Mouse (Mus musculus) megakaryocyte, adult 5-6 weeks (primary cell): ENCODE results near the gene Gtf3c6. TPM values are rescaled to one million over a fixed set of nuclear protein-coding genes. Genes with fewer than 3 reads are reported as not detected.
"Not testable (repeated sequence)": the region's sequence is repeated elsewhere in the genome, so short reads cannot be mapped to it uniquely, and the experiment has no call there.

Experiments used
- ATAC-seq: 2 replicates; pipeline ENCODE4 v1.8.0; 2016; ENCODE audit warnings: mild to moderate bottlenecking, inconsistent platforms; ENCODE audit not compliant: poor library complexity, severe bottlenecking
- total RNA-seq, 2 experiments: library from RNA; stranded (forward) in 1 of 2; stranded (reverse) in 1 of 2; fragments of 153-499, 151-499 nt in 1 of 2; fragments of 221-1000, 200-1000 nt in 1 of 2; gene quantifications; 2 replicates each; pipeline versions ENCODE4 v1.2.3 to v1.2.4; 2015 to 2017

Gene Gtf3c6
- total RNA-seq (2015) (48.3 and 50.2 TPM in 2 replicates), total RNA-seq (2017) (118 and 147 TPM in 2 replicates)

- peak; percentile 85 for ATAC-seq
Observed at GRCm38 (mm10) chr10:40257414-40258255, at the start of gene Gtf3c6. Gtf3c6 (minus strand) TSS chr10:40258108.

GRCm38 (mm10) chr10:40305989-40306388, 48.1 kb upstream of the Gtf3c6 start:
- ATAC-seq = no peak

GRCm38 (mm10) chr10:40302140-40302985, 44.5 kb upstream of the Gtf3c6 start, which contains the start of gene Amd1:
Amd1 (minus strand) TSS chr10:40302186.
- peak; percentile 96 for ATAC-seq

GRCm38 (mm10) chr10:40301181-40302075, 43.5 kb upstream of the Gtf3c6 start:
- not testable (repeated sequence) for ATAC-seq

- ATAC-seq = peak; percentile 58
Observed at GRCm38 (mm10) chr10:40300648-40301171, 42.8 kb upstream of the Gtf3c6 start.

GRCm38 (mm10) chr10:40292640-40293039, 34.7 kb upstream of the Gtf3c6 start:
- no peak for ATAC-seq

- no peak for ATAC-seq
Observed at GRCm38 (mm10) chr10:40286767-40287166, 28.9 kb upstream of the Gtf3c6 start.

- no peak for ATAC-seq
Observed at GRCm38 (mm10) chr10:40285571-40285970, 27.7 kb upstream of the Gtf3c6 start.

- no peak for ATAC-seq
Observed at GRCm38 (mm10) chr10:40284997-40285396, 27.1 kb upstream of the Gtf3c6 start.

GRCm38 (mm10) chr10:40284179-40284831, 26.4 kb upstream of the Gtf3c6 start:
- ATAC-seq = no peak

- no peak for ATAC-seq
Observed at GRCm38 (mm10) chr10:40283636-40284035, 25.7 kb upstream of the Gtf3c6 start.

GRCm38 (mm10) chr10:40281565-40281964, 23.7 kb upstream of the Gtf3c6 start:
- no peak for ATAC-seq

- ATAC-seq = no peak
Observed at GRCm38 (mm10) chr10:40278317-40278716, 20.4 kb upstream of the Gtf3c6 start.

- peak; percentile 98 for ATAC-seq
Observed at GRCm38 (mm10) chr10:40275991-40276390, 18.1 kb upstream of the Gtf3c6 start.

GRCm38 (mm10) chr10:40273938-40274337, 16.0 kb upstream of the Gtf3c6 start:
- ATAC-seq = no peak

GRCm38 (mm10) chr10:40271216-40271615, 13.3 kb upstream of the Gtf3c6 start:
- ATAC-seq = no peak

- no peak for ATAC-seq
Observed at GRCm38 (mm10) chr10:40264920-40265319, 7.0 kb upstream of the Gtf3c6 start.

- no peak for ATAC-seq
Observed at GRCm38 (mm10) chr10:40263691-40264090, 5.8 kb upstream of the Gtf3c6 start.

- ATAC-seq = no peak
Observed at GRCm38 (mm10) chr10:40262200-40262599, 4.3 kb upstream of the Gtf3c6 start.

- no peak for ATAC-seq
Observed at GRCm38 (mm10) chr10:40260305-40260704, 2.4 kb upstream of the Gtf3c6 start.
